Mouse (Mus musculus) lung, postnatal 0 days (tissue): Measurements from ENCODE around the gene Csk. TPM values are rescaled to one million over a fixed set of nuclear protein-coding genes. Genes with fewer than 3 reads are reported as not detected.

Experiments used
- ATAC-seq: fragments of 200-750 bp; cut with Nextera tagmentation; 2 replicates; pipeline ENCODE4 v1.8.0; 2017; ENCODE audit warnings: moderate library complexity
- DNase-seq: peaks from one replicate; pipeline ENCODE4 v3.0.0-alpha.2; 2016; ENCODE audit warnings: low spot score
- H3K27ac ChIP-seq: fragments of 300-500 bp; sonication (generic); 2 replicates; pipeline ENCODE4 v1.5.1; 2014; ENCODE audit warnings: antibody characterized with exemption, mild to moderate bottlenecking, low read length, mixed read lengths
- H3K27me3 ChIP-seq: fragments of 300-500 bp; sonication (generic); replicated peaks from 2 replicates; pipeline ENCODE4 v1.6.1; 2014; ENCODE audit warnings: low read length, mixed read lengths; ENCODE audit not compliant: insufficient read depth
- H3K36me3 ChIP-seq: fragments of 300-500 bp; sonication (generic); 2 replicates; pipeline ENCODE4 v1.6.1; 2014; ENCODE audit warnings: low read length, mixed read lengths; ENCODE audit not compliant: insufficient read depth
- H3K4me1 ChIP-seq: fragments of 300-500 bp; sonication (generic); 2 replicates; pipeline ENCODE4 v1.6.1; 2014; ENCODE audit warnings: antibody characterized with exemption, low read depth, low read length, mixed read lengths; ENCODE audit not compliant: insufficient read depth
- H3K4me2 ChIP-seq: fragments of 300-500 bp; sonication (generic); replicated peaks from 2 replicates; pipeline ENCODE4 v1.6.1; 2014; ENCODE audit warnings: low read depth, mild to moderate bottlenecking, low read length, moderate library complexity, mixed read lengths
- H3K4me3 ChIP-seq: fragments of 300-500 bp; sonication (generic); 2 replicates; pipeline ENCODE4 v1.5.1; 2014; ENCODE audit warnings: low read depth, low read length
- H3K9ac ChIP-seq: fragments of 300-500 bp; sonication (generic); replicated peaks from 2 replicates; pipeline ENCODE4 v1.6.1; 2014; ENCODE audit warnings: low read depth, mild to moderate bottlenecking
- H3K9me3 ChIP-seq: fragments of 300-500 bp; sonication (generic); 2 replicates; pipeline ENCODE4 v1.6.1; 2016; ENCODE audit warnings: low read length, mixed read lengths
- CTCF ChIP-seq: IDR thresholded peaks from 2 replicates; pipeline ENCODE4 v1.5.1; 2016; ENCODE audit warnings: antibody characterized with exemption, mild to moderate bottlenecking
- EP300 ChIP-seq: IDR thresholded peaks from 2 replicates; pipeline ENCODE4 v1.6.1; 2016; ENCODE audit warnings: antibody characterized with exemption, mild to moderate bottlenecking, control low read depth
- WGBS: fragments of 180-500 bp; shearing (Covaris S2); extraction: QIAGEN DNeasy Blood & Tissue Kit; methylation state at CpG from one replicate; pipeline ENCODE4 v1.1.7; 2014; 5-methylcytosine and 5-hydroxymethylcytosine counted together
- polyA plus RNA-seq: library from polyadenylated mRNA; unstranded; fragments of >200 nt; fragmentation: Nextera tagmentation; extraction: Ambion mirVana; gene quantifications from 2 replicates; pipeline ENCODE4 v1.2.1, GENCODE M21; 2015

Csk gene
- polyA plus RNA-seq, 1 experiment from 2014 or later: 25.6 TPM

GRCm38 (mm10) chr9:57597929-57598382, 55.5 kb downstream of the Csk start:
- peak; percentile 26; the same call in 1 of the 2 replicates for ATAC-seq
- no peak for TF ChIP-seq CTCF
- TF ChIP-seq EP300: no peak

GRCm38 (mm10) chr9:57597265-57597664, 56.2 kb downstream of the Csk start:
- ATAC-seq (no peak), DNase-seq (no peak)
- no peak overlapping the region for H3K4me2 ChIP-seq
- TF ChIP-seq CTCF (no peak), EP300 (no peak)
- H3K27me3 ChIP-seq: no peaks in the 10 kb centered on the region
- WGBS: 76% methylated on average over 8 of the region's 8 CpGs
- H3K36me3 ChIP-seq: peaks cover 6% of the 10 kb centered on the region
- no peaks in the 10 kb centered on the region for H3K4me1 ChIP-seq
- no peak overlapping the region for H3K27ac ChIP-seq
- no peaks in the 10 kb centered on the region for H3K9me3 ChIP-seq
- no peak overlapping the region for H3K9ac ChIP-seq
- H3K4me3 ChIP-seq: no peak overlapping the region

More at GRCm38 (mm10) chr9:57597929-57598382, 55.5 kb downstream of the Csk start:
- Histone ChIP-seq H3K4me1 (no peaks in the 10 kb centered on the region), H3K27ac (no peak overlapping the region), H3K36me3 (peaks cover 4% of the 10 kb centered on the region), H3K27me3 (no peaks in the 10 kb centered on the region), H3K9me3 (no peaks in the 10 kb centered on the region), H3K4me3 (no peak overlapping the region), H3K4me2 (no peak overlapping the region), H3K9ac (no peak overlapping the region)
- WGBS: 22% methylated on average over 4 of the region's 4 CpGs
- no peak for DNase-seq

GRCm38 (mm10) chr9:57594174-57594509, 59.3 kb downstream of the Csk start:
- Histone ChIP-seq H3K36me3 (peaks cover 6% of the 10 kb centered on the region), H3K4me3 (no peak overlapping the region), H3K27me3 (no peaks in the 10 kb centered on the region), H3K27ac (no peak overlapping the region), H3K4me2 (no peak overlapping the region), H3K9ac (no peak overlapping the region), H3K4me1 (peaks cover 5% of the 10 kb centered on the region; the same call in 1 of the 2 replicates), H3K9me3 (no peaks in the 10 kb centered on the region)
- no peak for DNase-seq
- no peak for TF ChIP-seq CTCF
- no peak for TF ChIP-seq EP300
- ATAC-seq: no peak
- 65% methylated on average over 9 of the region's 9 CpGs for WGBS

- H3K4me3 ChIP-seq: no peak overlapping the region
- ATAC-seq (no peak), DNase-seq (no peak)
- no peak overlapping the region for H3K9ac ChIP-seq
- 58% methylated on average over 12 of the region's 12 CpGs for WGBS
- no peak overlapping the region for H3K27ac ChIP-seq
- peaks cover 6% of the 10 kb centered on the region for H3K36me3 ChIP-seq
- H3K27me3 ChIP-seq: no peaks in the 10 kb centered on the region
- H3K4me1 ChIP-seq: peaks cover 5% of the 10 kb centered on the region; the same call in 1 of the 2 replicates
- no peak overlapping the region for H3K4me2 ChIP-seq
- TF ChIP-seq CTCF (no peak), EP300 (no peak)
- H3K9me3 ChIP-seq: no peaks in the 10 kb centered on the region
Measured at GRCm38 (mm10) chr9:57593454-57594173, 59.8 kb downstream of the Csk start.

- H3K9me3 ChIP-seq: no peaks in the 10 kb centered on the region
- H3K27me3 ChIP-seq: no peaks in the 10 kb centered on the region
- 43% methylated on average over 5 of the region's 5 CpGs for WGBS
- DNase-seq (no peak), ATAC-seq (no peak)
- peaks cover 6% of the 10 kb centered on the region for H3K36me3 ChIP-seq
- no peak overlapping the region for H3K4me3 ChIP-seq
- TF ChIP-seq CTCF: peak; percentile 47
- no peak for TF ChIP-seq EP300
- H3K4me1 ChIP-seq: peaks cover 5% of the 10 kb centered on the region; the same call in 1 of the 2 replicates
- H3K9ac ChIP-seq: no peak overlapping the region
- H3K27ac ChIP-seq: no peak overlapping the region
- H3K4me2 ChIP-seq: no peak overlapping the region
Measured at GRCm38 (mm10) chr9:57590726-57591125, 62.7 kb downstream of the Csk start.

- Histone ChIP-seq H3K9me3 (no peaks in the 10 kb centered on the region), H3K4me2 (peak within 1 kb of the TSS; percentile 96), H3K27ac (peak within 1 kb of the TSS; percentile 86), H3K4me1 (peaks cover 5% of the 10 kb centered on the region; the same call in 1 of the 2 replicates), H3K9ac (peak within 1 kb of the TSS; percentile 71), H3K36me3 (peaks cover 6% of the 10 kb centered on the region), H3K27me3 (no peaks in the 10 kb centered on the region), H3K4me3 (peak within 1 kb of the TSS; percentile 77)
- under 1% methylated on average over 51 of the region's 58 CpGs for WGBS
- peak; percentile 57 for TF ChIP-seq CTCF
- TF ChIP-seq EP300: no peak
- ATAC-seq (peak; percentile 92), DNase-seq (peak; percentile 89)
Measured at GRCm38 (mm10) chr9:57589224-57590126, 64.0 kb downstream of the Csk start, which contains the start of gene Ulk3. Gene Ulk3 (plus strand): TSS chr9:57589452.
